Mouse (Mus musculus) ovary, adult 18-20 months (tissue): ENCODE measurements around the gene Tns3.
A peak's percentile ranks its signal among the peaks of the same experiment; 100 is the strongest.

ENCODE experiments used
- DNase-seq: peaks from one replicate; pipeline ENCODE4 v3.0.0; 2022; ENCODE audit warnings: low spot score, mixed read lengths

Tns3 gene

GRCm38 (mm10) chr11:8664393-8664743 lies at the start of gene Tns3:
Tns3 (minus strand) TSS chr11:8664535.
- no peak for DNase-seq

- DNase-seq, result peak; percentile 55
Measured at GRCm38 (mm10) chr11:8706246-8707041, 42.1 kb upstream of the Tns3 start.

GRCm38 (mm10) chr11:8705156-8705555 lies 40.8 kb upstream of the Tns3 start:
- DNase-seq, result no peak

- DNase-seq, result no peak
Measured at GRCm38 (mm10) chr11:8703876-8704275, 39.5 kb upstream of the Tns3 start.

GRCm38 (mm10) chr11:8702532-8702886 lies 38.2 kb upstream of the Tns3 start:
- no peak for DNase-seq

GRCm38 (mm10) chr11:8701845-8702531 lies 37.7 kb upstream of the Tns3 start:
- DNase-seq, result no peak

- DNase-seq, result peak; percentile 35
Measured at GRCm38 (mm10) chr11:8701400-8701799, 37.1 kb upstream of the Tns3 start.

GRCm38 (mm10) chr11:8700641-8701221 lies 36.4 kb upstream of the Tns3 start:
- no peak for DNase-seq

- no peak for DNase-seq
Measured at GRCm38 (mm10) chr11:8699777-8700176, 35.4 kb upstream of the Tns3 start.

GRCm38 (mm10) chr11:8697670-8698069 lies 33.3 kb upstream of the Tns3 start:
- no peak for DNase-seq

GRCm38 (mm10) chr11:8694096-8694495 lies 29.8 kb upstream of the Tns3 start:
- no peak for DNase-seq

- DNase-seq, result peak; percentile 44
Measured at GRCm38 (mm10) chr11:8692536-8693471, 28.5 kb upstream of the Tns3 start.

GRCm38 (mm10) chr11:8692162-8692535 lies 27.8 kb upstream of the Tns3 start:
- DNase-seq, result no peak

GRCm38 (mm10) chr11:8691605-8692004 lies 27.3 kb upstream of the Tns3 start:
- DNase-seq, result no peak

- no peak for DNase-seq
Measured at GRCm38 (mm10) chr11:8690633-8691032, 26.3 kb upstream of the Tns3 start.

- DNase-seq, result no peak
Measured at GRCm38 (mm10) chr11:8689515-8689914, 25.2 kb upstream of the Tns3 start.

GRCm38 (mm10) chr11:8688907-8689306 lies 24.6 kb upstream of the Tns3 start:
- no peak for DNase-seq

- DNase-seq, result no peak
Measured at GRCm38 (mm10) chr11:8686501-8686900, 22.2 kb upstream of the Tns3 start.

- no peak for DNase-seq
Measured at GRCm38 (mm10) chr11:8686061-8686460, 21.7 kb upstream of the Tns3 start.

GRCm38 (mm10) chr11:8685195-8685594 lies 20.9 kb upstream of the Tns3 start:
- no peak for DNase-seq

- DNase-seq, result no peak
Measured at GRCm38 (mm10) chr11:8684262-8684661, 19.9 kb upstream of the Tns3 start.

- no peak for DNase-seq
Measured at GRCm38 (mm10) chr11:8681356-8681755, 17.0 kb upstream of the Tns3 start.
